Mouse (Mus musculus): ENCODE results near the gene Btbd9. TPM values are rescaled to one million over a fixed set of nuclear protein-coding genes. Genes with fewer than 3 reads are reported as not detected.

The Btbd9 gene
- polyA plus RNA-seq, 1 experiment: 21.3 TPM

DNA sequence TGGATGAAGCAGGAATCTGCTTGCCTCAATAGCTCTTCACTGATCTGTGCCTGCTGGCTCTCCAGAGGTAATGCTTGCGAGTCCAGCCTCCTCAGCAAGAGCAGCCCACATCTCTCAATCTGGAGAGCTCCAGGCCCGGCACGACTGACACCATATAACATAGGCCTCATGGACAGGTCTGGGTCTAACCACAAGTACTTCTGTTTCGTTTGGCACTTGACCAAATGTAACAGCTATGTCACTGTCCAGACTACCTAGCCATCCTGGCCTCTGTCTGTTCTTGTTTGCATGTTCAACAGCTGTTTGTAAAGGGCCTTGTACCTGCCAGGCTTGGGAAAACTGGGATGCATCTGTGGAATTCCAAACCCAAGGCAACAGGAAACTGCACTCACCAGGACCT, 340.9 kb downstream of the Btbd9 start:
- no peaks in the 10 kb centered on the region for H3K36me3 ChIP-seq (ENCODE audit: control insufficient read depth, insufficient read depth)
- H3ac ChIP-seq (ENCODE audit: control insufficient read depth, insufficient read length): no peak overlapping the region
- no peak overlapping the region for H3K4me3 ChIP-seq
- H3K79me2 ChIP-seq (ENCODE audit: control insufficient read depth, insufficient read depth): no peaks in the 10 kb centered on the region
- H3K4me2 ChIP-seq (ENCODE audit: low read depth): no peak overlapping the region
- H3K27me3 ChIP-seq (ENCODE audit: control insufficient read depth, insufficient read depth, insufficient read length): no peaks in the 10 kb centered on the region
- no peak for TF ChIP-seq CEBPB (IDR thresholded peaks at IDR 0.05; ENCODE audit: insufficient read depth, poor library complexity, severe bottlenecking)
- TF ChIP-seq USF1 (IDR thresholded peaks at IDR 0.05; ENCODE audit: low read depth): no peak
- no peak for TF ChIP-seq POLR2A (IDR thresholded peaks at IDR 0.05; ENCODE audit: insufficient read length, low read depth)
- TF ChIP-seq MAX (IDR thresholded peaks at IDR 0.05; ENCODE audit: low read depth): no peak
- TF ChIP-seq MYOG (IDR thresholded peaks at IDR 0.05; ENCODE audit: control insufficient read depth in 1 of 3, insufficient read depth in 1 of 3, insufficient read length in 2 of 3, low read depth in 2 of 3): no peak
- no peak for TF ChIP-seq MYOD1 (IDR thresholded peaks at IDR 0.05; ENCODE audit: control insufficient read depth in 1 of 3, insufficient read length in 2 of 3, low read depth in 2 of 3)
- TF ChIP-seq REST (IDR thresholded peaks at IDR 0.05; ENCODE audit: insufficient read depth, insufficient read length): no peak
- no peak for TF ChIP-seq TCF3 (IDR thresholded peaks at IDR 0.05; ENCODE audit: insufficient read length, low read depth)
- no peak for TF ChIP-seq E2F4 (IDR thresholded peaks at IDR 0.05; ENCODE audit: insufficient read depth)
- no peak for TF ChIP-seq TCF12 (IDR thresholded peaks at IDR 0.05; ENCODE audit: insufficient read depth, poor library complexity, severe bottlenecking)
- no peak for TF ChIP-seq SRF (IDR thresholded peaks at IDR 0.05; ENCODE audit: control insufficient read depth, insufficient read length, low read depth)
- no peak for TF ChIP-seq POLR2AphosphoS2 (IDR thresholded peaks at IDR 0.05; ENCODE audit: insufficient read length, low read depth)

DNA sequence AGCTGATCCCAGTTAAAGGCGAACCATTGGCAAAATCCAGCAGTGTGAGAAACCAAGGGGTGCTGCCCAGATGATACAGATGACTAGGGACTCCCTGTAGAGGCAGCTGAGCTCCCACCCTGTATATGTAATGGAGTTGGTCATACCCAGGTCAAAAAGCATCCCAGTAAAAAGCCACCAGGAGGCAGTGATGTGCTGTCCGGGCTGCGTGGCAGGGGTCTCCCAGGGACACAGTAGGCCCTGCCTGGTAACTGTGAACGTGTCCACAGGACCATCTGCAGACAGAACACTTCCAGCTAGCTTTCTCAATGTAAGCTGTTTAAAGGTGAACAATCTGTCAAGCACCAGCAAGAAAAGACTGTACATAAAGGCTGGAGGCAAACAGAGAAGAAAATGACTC, 343.6 kb downstream of the Btbd9 start:
- H3K36me3 ChIP-seq (ENCODE audit: control insufficient read depth, insufficient read depth): no peaks in the 10 kb centered on the region
- no peak overlapping the region for H3K4me3 ChIP-seq
- no peak overlapping the region for H3K4me2 ChIP-seq (ENCODE audit: low read depth)
- no peaks in the 10 kb centered on the region for H3K27me3 ChIP-seq (ENCODE audit: control insufficient read depth, insufficient read depth, insufficient read length)
- no peak overlapping the region for H3ac ChIP-seq (ENCODE audit: control insufficient read depth, insufficient read length)
- H3K79me2 ChIP-seq (ENCODE audit: control insufficient read depth, insufficient read depth): no peaks in the 10 kb centered on the region
- TF ChIP-seq MAX (IDR thresholded peaks at IDR 0.05; ENCODE audit: low read depth) (no peak), E2F4 (IDR thresholded peaks at IDR 0.05; ENCODE audit: insufficient read depth) (no peak), REST (IDR thresholded peaks at IDR 0.05; ENCODE audit: insufficient read depth, insufficient read length) (no peak)

DNA sequence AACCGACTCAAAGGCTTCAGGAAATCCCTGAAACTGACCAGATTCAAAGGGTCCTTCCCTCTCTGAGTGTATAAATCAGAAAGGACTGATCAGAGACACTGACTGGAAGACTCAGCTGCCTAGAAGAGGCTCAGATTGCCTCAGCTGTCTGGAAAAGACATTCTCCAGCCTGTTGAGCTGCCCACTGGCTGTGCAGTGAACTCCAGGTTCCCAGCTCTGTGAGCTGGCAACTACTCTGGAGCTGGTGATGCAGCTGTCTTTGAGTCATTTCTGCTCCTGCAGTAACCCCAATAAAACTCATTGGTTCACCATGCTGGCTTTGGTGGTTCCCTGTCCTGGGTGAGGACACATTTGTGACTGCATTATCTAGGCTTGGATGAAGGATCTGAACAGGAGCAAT, 344.8 kb downstream of the Btbd9 start:
- H3K4me3 ChIP-seq: no peak overlapping the region
- no peak overlapping the region for H3ac ChIP-seq (ENCODE audit: control insufficient read depth, insufficient read length)
- no peak overlapping the region for H3K4me2 ChIP-seq (ENCODE audit: low read depth)
- H3K36me3 ChIP-seq (ENCODE audit: control insufficient read depth, insufficient read depth): no peaks in the 10 kb centered on the region
- H3K27me3 ChIP-seq (ENCODE audit: control insufficient read depth, insufficient read depth, insufficient read length): no peaks in the 10 kb centered on the region
- TF ChIP-seq MYOG (IDR thresholded peaks at IDR 0.05; ENCODE audit: control insufficient read depth in 1 of 3, insufficient read depth in 1 of 3, insufficient read length in 2 of 3, low read depth in 2 of 3): peak in 2 of 3 experiments; percentile 46 to 53
- no peak for TF ChIP-seq CEBPB (IDR thresholded peaks at IDR 0.05; ENCODE audit: insufficient read depth, poor library complexity, severe bottlenecking)
- TF ChIP-seq MYOD1 (IDR thresholded peaks at IDR 0.05; ENCODE audit: control insufficient read depth in 1 of 3, insufficient read length in 2 of 3, low read depth in 2 of 3): peak; percentile 20 to 50 (median 38)
- no peaks in the 10 kb centered on the region for H3K79me2 ChIP-seq (ENCODE audit: control insufficient read depth, insufficient read depth)

DNA sequence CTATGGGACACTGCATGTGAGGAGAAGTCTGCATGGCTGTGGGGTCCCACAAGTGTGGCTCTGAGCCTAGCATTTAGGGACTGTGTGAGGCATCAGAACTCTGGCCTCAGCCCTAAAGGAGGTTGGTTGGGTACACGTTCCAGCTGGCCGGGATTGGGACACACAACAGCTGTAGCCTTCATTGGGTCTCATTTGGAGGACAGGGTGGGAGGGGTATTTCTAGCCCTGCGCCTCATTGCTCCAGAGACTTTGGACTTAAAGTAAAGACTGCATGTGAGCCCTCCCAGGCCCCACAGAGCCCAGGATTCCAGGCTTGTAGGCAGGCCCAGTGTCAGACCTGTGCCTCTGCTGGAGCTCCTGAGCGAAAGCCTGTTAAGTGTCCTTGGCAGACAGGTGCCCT, 345.9 kb downstream of the Btbd9 start:
- H3K4me3 ChIP-seq: no peak overlapping the region
- no peaks in the 10 kb centered on the region for H3K79me2 ChIP-seq (ENCODE audit: control insufficient read depth, insufficient read depth)
- no peak overlapping the region for H3K4me2 ChIP-seq (ENCODE audit: low read depth)
- TF ChIP-seq CEBPB (IDR thresholded peaks at IDR 0.05; ENCODE audit: insufficient read depth, poor library complexity, severe bottlenecking) (no peak), REST (IDR thresholded peaks at IDR 0.05; ENCODE audit: insufficient read depth, insufficient read length) (no peak), TCF12 (IDR thresholded peaks at IDR 0.05; ENCODE audit: insufficient read depth, poor library complexity, severe bottlenecking) (no peak), MYOD1 (IDR thresholded peaks at IDR 0.05; ENCODE audit: control insufficient read depth in 1 of 3, insufficient read length in 2 of 3, low read depth in 2 of 3) (no peak), TCF3 (IDR thresholded peaks at IDR 0.05; ENCODE audit: insufficient read length, low read depth) (no peak), POLR2AphosphoS2 (IDR thresholded peaks at IDR 0.05; ENCODE audit: insufficient read length, low read depth) (no peak), SRF (IDR thresholded peaks at IDR 0.05; ENCODE audit: control insufficient read depth, insufficient read length, low read depth) (no peak), MAX (IDR thresholded peaks at IDR 0.05; ENCODE audit: low read depth) (no peak), USF1 (IDR thresholded peaks at IDR 0.05; ENCODE audit: low read depth) (no peak), MYOG (IDR thresholded peaks at IDR 0.05; ENCODE audit: control insufficient read depth in 1 of 3, insufficient read depth in 1 of 3, insufficient read length in 2 of 3, low read depth in 2 of 3) (no peak), E2F4 (IDR thresholded peaks at IDR 0.05; ENCODE audit: insufficient read depth) (no peak), POLR2A (IDR thresholded peaks at IDR 0.05; ENCODE audit: insufficient read length, low read depth) (no peak)
- no peak overlapping the region for H3ac ChIP-seq (ENCODE audit: control insufficient read depth, insufficient read length)
- H3K27me3 ChIP-seq (ENCODE audit: control insufficient read depth, insufficient read depth, insufficient read length): no peaks in the 10 kb centered on the region
- H3K36me3 ChIP-seq (ENCODE audit: control insufficient read depth, insufficient read depth): no peaks in the 10 kb centered on the region

DNA sequence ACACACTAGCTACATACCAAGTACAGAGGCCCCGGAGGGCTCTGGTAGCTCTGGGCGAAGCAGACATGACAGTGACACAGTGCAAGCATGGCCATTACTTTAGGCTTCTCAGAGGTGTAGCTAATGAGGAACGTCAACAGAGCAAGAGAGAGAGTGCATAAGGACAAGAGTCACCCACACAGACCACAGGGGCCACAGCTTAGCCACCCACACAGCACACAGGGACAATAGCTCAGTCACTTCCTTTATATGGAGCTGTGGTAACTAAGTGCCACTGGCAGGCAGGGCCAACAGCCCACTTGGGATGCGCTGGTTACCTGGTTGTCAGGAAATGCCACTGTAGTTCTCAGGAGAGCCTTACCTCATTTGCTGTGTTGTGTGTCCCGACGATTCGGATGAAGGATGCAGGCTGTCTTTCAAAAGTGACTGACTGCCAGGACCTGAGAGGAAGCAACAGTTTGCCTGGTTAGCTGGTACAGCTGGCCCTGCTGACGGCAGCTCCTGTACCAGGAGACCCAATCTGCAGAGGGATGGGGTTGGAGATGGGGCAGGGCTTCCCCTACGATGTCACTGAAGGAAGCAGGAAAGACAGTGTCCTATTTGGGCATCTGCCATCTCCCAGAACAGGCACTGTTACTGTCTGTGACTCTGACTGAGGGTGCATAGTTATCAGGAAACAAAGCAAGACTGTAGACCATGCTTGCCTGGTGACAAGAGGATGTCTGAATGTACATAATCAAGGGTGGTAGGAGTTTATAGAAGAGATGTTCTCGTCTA, 347.7 kb downstream of the Btbd9 start:
- H3K4me2 ChIP-seq (ENCODE audit: low read depth): no peak overlapping the region
- H3K36me3 ChIP-seq (ENCODE audit: control insufficient read depth, insufficient read depth): no peaks in the 10 kb centered on the region
- TF ChIP-seq POLR2A (IDR thresholded peaks at IDR 0.05; ENCODE audit: insufficient read length, low read depth) (no peak), SRF (IDR thresholded peaks at IDR 0.05; ENCODE audit: control insufficient read depth, insufficient read length, low read depth) (no peak), USF1 (IDR thresholded peaks at IDR 0.05; ENCODE audit: low read depth) (no peak), E2F4 (IDR thresholded peaks at IDR 0.05; ENCODE audit: insufficient read depth) (no peak), REST (IDR thresholded peaks at IDR 0.05; ENCODE audit: insufficient read depth, insufficient read length) (no peak), CEBPB (IDR thresholded peaks at IDR 0.05; ENCODE audit: insufficient read depth, poor library complexity, severe bottlenecking) (no peak), TCF12 (IDR thresholded peaks at IDR 0.05; ENCODE audit: insufficient read depth, poor library complexity, severe bottlenecking) (no peak), MYOG (IDR thresholded peaks at IDR 0.05; ENCODE audit: control insufficient read depth in 1 of 3, insufficient read depth in 1 of 3, insufficient read length in 2 of 3, low read depth in 2 of 3) (no peak), MYOD1 (IDR thresholded peaks at IDR 0.05; ENCODE audit: control insufficient read depth in 1 of 3, insufficient read length in 2 of 3, low read depth in 2 of 3) (no peak), POLR2AphosphoS2 (IDR thresholded peaks at IDR 0.05; ENCODE audit: insufficient read length, low read depth) (no peak), MAX (IDR thresholded peaks at IDR 0.05; ENCODE audit: low read depth) (no peak), TCF3 (IDR thresholded peaks at IDR 0.05; ENCODE audit: insufficient read length, low read depth) (no peak)
- H3K27me3 ChIP-seq (ENCODE audit: control insufficient read depth, insufficient read depth, insufficient read length): no peaks in the 10 kb centered on the region
- no peaks in the 10 kb centered on the region for H3K79me2 ChIP-seq (ENCODE audit: control insufficient read depth, insufficient read depth)
- no peak overlapping the region for H3ac ChIP-seq (ENCODE audit: control insufficient read depth, insufficient read length)
- H3K4me3 ChIP-seq: no peak overlapping the region
